Mouse (Mus musculus) adrenal gland (tissue): ENCODE results near the gene Sh2d1b1.
"Not testable (repeated sequence)": the region's sequence is repeated elsewhere in the genome, so short reads cannot be mapped to it uniquely, and the experiment has no call there.

Experiments
- intact Hi-C: fragments of 180-260 bp; cut with DNase I; formaldehyde crosslinking; loops from one replicate; pipeline ENCODE4 v1.15.1; 2025
- long read RNA-seq, 2 experiments: library from polyadenylated mRNA; unstranded; transcript quantifications; one replicate each; pipeline ENCODE4 v2.0.0; 2020; ENCODE audit warnings: borderline replicate concordance in 1 of 2; ENCODE audit not compliant: insufficient replicate concordance in 1 of 2

Sh2d1b1 gene
- long read RNA-seq, experiment 1, result 0 reads
- long read RNA-seq, experiment 2, partial matches to known transcripts, result 0 of 1 reads
- long read RNA-seq, experiment 2, other reads (novel, unspliced or antisense), result 1 of 1 reads

DNA sequence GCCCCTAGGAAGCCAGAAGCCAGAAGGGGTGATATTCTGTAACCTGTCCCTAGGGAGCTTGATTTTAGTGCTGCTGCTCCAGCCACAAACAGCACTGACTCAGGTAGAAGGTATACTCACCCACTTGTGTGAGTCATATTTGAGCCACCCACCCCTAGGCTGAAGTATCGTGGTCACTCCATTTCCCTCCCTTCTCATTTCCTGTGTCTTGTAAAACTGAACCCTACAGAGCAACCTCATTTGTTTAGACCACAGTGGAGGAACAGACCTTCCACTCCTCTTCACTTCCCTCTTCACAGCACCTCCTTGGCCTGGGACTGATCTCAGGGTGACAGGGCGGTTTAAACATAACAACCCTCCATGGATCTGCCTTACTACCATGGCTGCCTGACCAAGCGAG is at the start of gene Sh2d1b1:
Sh2d1b1 (plus strand) TSS at position 305 of the 400 bp plus-strand sequence.
- intact Hi-C loops, result no loop called here

DNA sequence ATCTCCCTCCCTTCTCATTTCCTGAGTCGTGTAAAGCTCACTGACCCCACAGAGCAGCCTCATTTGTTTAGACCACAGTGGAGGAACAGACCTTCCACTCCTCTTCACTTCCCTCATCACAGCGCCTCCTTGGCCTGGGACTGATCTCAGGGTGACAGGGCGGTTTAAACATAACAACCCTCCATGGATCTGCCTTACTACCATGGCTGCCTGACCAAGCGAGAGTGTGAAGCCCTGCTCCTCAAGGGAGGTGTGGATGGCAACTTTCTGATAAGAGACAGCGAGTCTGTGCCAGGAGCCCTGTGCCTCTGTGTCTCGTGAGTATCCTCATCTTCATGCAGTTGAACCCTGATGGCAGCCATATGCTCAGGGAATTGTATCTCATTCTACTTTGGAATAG is 44.4 kb upstream of the Sh2d1b1 start, which contains the start of gene Sh2d1b2:
Sh2d1b2 (plus strand) TSS at position 62 of the 400 bp plus-strand sequence.
- intact Hi-C loops, result not testable (repeated sequence)

DNA sequence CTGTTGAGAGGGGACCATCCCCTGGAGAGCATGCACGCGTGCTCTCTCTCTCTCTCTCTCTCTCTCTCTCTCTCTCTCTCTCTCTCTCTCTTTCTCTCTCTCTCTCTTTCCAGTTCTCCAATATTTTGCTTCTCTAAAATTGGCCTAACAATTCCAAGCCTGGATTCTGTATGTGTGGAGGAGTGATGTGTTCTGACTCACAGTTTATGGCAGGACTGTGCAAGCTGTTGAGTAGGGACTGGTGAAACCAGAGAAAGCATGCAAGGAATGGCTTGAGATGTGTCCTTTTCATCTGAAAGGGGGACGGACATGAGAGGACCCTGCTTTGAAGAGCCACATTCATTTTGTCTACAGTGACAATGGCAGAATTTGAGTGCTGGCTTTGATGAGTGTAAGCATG is 32.1 kb upstream of the Sh2d1b1 start:
- intact Hi-C loops, result no loop called here

DNA sequence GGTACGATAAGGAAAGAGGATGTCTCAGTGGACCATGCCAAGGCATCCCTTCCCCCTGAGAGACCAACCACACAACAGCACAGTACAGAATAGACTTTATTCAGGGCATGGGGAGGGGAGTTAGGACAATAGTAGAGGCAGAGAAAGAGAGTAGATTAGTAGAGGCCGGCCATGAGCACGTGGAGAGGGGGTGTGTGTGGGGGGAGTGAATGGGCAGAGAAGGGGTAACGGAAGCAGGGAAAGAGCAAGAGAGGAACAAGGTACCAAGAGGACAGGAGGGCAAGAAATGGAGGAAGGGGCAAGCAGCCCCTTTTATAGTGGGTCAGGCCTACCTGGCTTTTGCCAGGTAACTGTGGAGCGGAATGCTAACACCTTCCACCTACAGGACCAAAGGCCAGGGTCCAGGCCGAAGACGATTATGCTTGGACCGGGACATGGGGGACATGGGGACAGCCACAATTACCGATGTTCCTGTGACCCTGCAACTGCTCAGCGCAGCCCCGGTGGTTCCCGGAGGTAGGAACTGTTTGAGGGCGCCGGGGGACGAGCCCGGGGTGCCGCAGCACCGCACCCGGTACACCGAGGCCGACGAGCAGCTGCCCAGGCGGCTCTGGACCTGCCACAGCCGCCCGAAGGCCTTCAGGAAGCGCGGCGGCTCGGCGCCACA is 22.1 kb upstream of the Sh2d1b1 start:
- intact Hi-C loops, result no loop called here

DNA sequence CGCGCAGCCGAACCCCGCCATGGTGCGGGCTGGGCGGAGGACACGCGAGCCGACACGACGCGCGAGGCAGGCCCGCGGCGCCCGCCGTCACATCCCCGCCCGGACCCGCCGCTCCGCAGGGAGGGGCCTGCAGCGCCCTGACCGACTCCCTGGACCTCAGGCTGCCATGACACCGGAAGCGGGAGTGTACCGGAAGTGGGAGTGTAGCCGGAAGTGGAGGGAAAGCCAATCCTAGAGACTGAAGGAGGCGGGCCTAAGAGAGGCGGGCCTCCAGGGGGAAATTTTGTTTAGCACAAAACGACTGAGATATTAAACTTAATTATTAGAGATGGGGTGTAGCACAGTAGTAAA is 21.6 kb upstream of the Sh2d1b1 start:
- intact Hi-C loops, result no loop called here

GRCm38 (mm10) chr1:170270281-170270680 is 6.8 kb upstream of the Sh2d1b1 start:
- intact Hi-C loops, result no loop called here

GRCm38 (mm10) chr1:170270696-170271095 is 6.4 kb upstream of the Sh2d1b1 start:
- intact Hi-C loops, result no loop called here

GRCm38 (mm10) chr1:170273252-170273651 is 3.9 kb upstream of the Sh2d1b1 start:
- intact Hi-C loops, result no loop called here

GRCm38 (mm10) chr1:170282415-170283129 is 5.5 kb downstream of the Sh2d1b1 start:
- intact Hi-C loops, result no loop called here

DNA sequence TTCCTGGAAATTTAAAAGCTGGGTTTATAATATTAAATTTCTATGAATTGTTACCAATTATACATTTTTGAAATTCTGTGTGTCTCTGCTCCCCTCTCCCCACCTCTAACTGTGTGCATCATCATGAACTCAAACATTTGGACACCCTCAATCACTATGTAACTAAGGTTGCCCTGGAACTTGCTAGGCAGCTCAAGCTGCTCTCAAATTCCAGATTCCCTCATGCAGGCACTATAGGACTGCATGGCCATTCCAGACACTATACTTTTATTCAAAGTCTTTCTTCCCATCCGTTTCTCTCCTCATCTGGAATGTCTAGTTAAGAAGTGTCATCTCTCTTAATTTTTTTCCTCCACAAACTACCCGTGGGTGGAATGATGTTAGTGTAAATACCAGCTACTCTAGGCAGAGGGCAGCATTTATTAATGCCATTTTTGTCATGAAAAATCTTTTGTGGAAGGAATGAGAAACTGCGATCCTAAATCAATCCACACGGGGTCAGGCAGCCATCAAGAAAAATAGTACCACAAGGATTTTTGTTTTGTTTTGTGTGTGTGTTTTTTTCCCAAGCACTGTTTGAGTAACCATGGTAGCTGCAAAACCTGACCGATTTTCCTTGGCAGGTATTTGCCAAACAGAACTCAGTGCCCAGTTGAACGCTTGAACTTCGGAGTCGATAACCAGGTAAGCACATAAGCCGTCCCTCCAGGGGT is 15.3 kb downstream of the Sh2d1b1 start:
- intact Hi-C loops, result no loop called here

GRCm38 (mm10) chr1:170293257-170293656 is 16.1 kb downstream of the Sh2d1b1 start:
- intact Hi-C loops, result loop anchor here (1.0 kb wide), 1 partner anchor 319 kb away; no protein-coding TSS in a partner anchor

DNA sequence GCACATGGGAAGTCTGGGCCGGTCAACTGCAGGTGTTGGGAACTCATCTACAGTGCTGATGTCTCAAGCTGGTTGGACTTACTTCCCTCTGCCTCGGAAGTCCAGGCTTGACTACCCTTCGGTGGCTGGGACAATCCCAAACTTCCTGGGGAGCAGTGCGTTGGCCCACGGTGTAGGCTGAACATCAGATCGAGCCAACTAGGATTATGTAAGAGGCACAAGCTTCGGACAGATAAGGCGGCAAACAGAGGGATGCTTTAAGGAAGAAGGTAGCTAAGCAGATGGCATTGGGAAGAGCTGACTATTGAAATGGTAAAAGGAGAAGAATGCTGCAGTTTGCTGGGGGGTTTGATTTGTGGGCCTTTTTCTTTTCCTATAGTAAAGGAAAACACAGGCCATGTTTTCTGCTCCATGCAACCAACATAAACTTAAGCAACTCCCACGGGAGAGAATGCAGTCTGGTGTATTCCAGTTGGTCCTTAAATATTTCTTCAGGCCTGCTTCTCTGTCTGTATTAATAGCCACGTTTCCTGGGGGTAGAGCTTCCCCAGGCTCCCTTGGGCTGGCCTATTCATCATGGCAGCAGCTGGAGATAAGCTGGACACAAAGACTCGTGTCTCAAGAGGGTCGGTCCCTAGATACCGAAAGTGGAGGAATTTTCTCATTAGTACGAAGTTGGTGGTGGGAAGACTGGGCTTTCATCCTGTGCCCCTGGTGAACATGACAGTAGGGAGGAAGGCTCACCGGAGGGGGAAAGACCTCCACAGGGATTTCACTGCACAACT is 17.9 kb downstream of the Sh2d1b1 start:
- intact Hi-C loops, result loop anchor here (5.0 kb wide), 1 partner anchor 547 kb away; no protein-coding TSS in a partner anchor

DNA sequence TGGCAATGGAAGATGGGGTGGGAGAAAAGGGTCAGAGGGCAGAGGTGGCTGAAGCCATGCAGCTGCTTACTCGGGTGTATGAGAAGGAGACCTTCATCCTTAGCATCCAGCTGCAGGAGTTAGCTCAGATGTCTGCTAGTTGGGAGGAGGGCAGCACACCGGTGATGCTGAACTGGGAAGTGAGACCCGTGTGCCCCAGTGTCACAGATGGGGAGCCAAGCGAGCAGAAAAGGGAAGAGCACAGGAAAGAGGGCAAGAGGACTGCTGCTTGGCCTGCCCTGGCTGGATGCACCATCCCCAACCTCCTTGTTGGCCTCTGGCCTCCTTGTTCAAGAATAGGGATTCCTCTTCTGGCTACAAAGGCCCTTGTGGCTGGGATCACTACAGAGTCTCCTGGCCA is 22.4 kb downstream of the Sh2d1b1 start:
- intact Hi-C loops, result loop anchor here (5.0 kb wide), 1 partner anchor 543 kb away; no protein-coding TSS in a partner anchor

DNA sequence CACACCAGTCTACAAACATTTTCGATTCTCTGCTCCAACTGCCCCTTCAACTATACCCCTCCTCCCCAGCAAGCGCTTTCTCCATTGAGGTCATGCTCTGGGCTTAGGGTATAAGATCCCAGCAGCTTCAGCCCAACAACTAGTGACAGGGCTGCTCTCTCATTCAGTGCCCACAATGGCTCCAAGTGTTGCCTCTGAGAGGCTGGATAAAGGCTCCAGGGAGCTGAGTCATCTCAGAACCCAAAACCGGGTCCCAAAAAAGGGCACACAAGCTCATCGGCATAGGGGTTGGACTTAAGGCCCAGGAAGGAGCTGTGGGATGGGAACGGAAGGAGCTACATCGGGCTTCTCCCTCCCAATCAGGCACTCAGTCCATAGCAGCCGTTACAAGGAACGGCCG is 24.6 kb downstream of the Sh2d1b1 start:
- intact Hi-C loops, result no loop called here

GRCm38 (mm10) chr1:170302456-170302855 is 25.3 kb downstream of the Sh2d1b1 start:
- intact Hi-C loops, result no loop called here

- intact Hi-C loops, result no loop called here
Observed at GRCm38 (mm10) chr1:170303103-170303502, 26.0 kb downstream of the Sh2d1b1 start.

GRCm38 (mm10) chr1:170305002-170305401 is 27.9 kb downstream of the Sh2d1b1 start:
- intact Hi-C loops, result loop anchor here (5.0 kb wide), 1 partner anchor 302 kb away; no protein-coding TSS in a partner anchor

- intact Hi-C loops, result loop anchor here (5.0 kb wide), 1 partner anchor 301 kb away; no protein-coding TSS in a partner anchor
Observed at GRCm38 (mm10) chr1:170306232-170306631, 29.1 kb downstream of the Sh2d1b1 start, which contains the start of gene Gm7694. Gene Gm7694, minus strand, starts transcription at chr1:170306332.

- intact Hi-C loops, result loop anchor here (5.0 kb wide), 1 partner anchor 299 kb away; no protein-coding TSS in a partner anchor
Observed at GRCm38 (mm10) chr1:170308503-170308902, 31.4 kb downstream of the Sh2d1b1 start, which contains the start of gene Spata46. Gene Spata46, plus strand, starts transcription at chr1:170308803.

GRCm38 (mm10) chr1:170311431-170311830 is 34.3 kb downstream of the Sh2d1b1 start:
- intact Hi-C loops, result no loop called here

DNA sequence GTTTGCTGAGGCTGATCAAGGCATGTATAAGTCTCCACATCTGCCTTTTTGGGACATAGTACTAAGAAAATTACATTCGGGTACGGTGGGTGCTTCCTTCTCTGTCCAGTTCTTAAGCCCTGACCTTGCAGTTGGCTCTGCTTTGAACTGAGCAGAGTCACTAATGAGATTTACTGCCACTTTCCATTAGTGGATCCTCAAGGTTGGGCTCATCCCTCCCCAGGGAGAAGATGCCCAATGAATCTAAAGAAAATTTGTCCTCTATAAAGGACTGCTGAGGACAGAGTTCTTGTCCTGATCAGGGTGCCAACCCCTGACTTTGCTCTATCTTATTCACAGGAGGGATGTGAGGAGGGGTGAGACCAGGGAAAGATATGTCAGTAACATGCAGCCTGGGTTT is 44.9 kb downstream of the Sh2d1b1 start:
- intact Hi-C loops, result no loop called here
